Mouse (Mus musculus) WW6 (cell line): ENCODE data around the gene Stx1a.
"Not testable (repeated sequence)": the region's sequence is repeated elsewhere in the genome, so short reads cannot be mapped to it uniquely, and the experiment has no call there.

Source experiments
- DNase-seq: peaks from one replicate; pipeline ENCODE4 v3.0.0-alpha.2; 2013; ENCODE audit warnings: low read depth, low spot score

The Stx1a gene

DNA sequence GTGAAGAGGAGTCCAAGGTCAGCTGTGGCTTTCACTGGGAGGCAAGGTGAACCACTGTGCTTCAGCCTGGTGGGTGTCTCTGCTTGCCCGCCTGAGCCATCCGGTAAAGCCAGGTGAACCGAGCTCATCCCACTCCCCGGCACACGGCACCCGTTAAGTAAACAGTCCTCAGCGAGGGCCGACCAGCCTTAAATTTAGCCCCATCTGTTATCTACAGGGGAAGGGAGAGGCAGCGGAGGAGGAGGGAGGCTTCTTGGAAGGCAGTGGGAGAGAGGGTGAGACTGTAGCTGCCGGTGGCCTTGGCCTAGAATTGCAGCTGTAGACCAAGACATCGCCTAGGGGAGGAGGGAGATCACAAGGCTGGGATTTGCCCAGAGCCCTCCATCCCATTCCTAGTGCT, 17.5 kb downstream of the Stx1a start:
- no peak for DNase-seq

DNA sequence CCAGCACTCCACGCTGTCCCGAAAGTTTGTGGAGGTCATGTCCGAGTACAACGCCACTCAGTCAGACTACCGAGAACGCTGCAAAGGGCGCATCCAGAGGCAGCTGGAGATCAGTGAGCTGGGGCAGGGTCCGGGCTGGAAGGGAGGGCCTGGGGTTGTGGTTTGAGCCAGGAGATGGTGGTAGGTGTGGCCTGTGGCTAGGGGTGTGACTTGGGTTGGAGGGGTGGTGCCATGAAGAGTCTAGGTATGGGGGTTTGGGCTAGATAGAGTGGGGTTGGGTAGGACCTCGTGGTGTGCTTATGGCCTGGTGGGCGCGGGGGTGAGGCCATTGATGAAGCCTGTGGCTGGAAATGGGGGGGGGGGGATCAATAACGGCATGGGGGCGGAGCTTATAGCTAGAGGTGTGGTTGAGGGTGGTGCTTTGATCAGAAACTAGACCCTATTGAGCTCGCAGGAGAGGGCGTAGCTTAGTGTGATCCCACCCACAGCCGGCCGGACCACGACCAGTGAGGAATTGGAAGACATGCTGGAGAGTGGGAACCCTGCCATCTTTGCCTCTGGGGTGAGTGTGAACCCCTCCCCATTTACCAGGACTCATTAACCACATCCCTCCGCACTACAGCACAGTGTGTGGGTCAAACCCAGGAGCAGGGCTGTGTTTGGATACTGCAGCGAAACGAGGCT, 19.0 kb downstream of the Stx1a start:
- DNase-seq: peak; percentile 74

DNA sequence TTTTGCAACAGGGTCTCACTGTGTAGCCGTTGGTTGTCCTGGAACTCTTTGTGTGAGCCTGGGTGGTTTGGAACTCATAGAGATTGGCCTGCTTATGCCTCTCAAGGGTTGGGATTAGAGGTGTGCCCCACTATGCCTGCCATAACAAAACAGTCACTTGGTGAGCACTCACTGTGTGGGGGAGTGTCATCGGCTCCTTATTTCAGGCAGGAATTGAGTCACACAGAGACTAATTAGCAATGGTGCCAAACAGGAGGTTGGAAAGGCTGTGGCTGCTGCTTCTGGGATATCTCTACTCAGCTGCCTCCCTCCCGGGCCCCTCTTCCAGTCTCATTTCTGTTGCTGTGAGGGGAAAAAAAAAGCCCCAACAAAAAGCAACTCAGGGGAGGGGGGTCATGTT, 21.3 kb downstream of the Stx1a start:
- no peak for DNase-seq

DNA sequence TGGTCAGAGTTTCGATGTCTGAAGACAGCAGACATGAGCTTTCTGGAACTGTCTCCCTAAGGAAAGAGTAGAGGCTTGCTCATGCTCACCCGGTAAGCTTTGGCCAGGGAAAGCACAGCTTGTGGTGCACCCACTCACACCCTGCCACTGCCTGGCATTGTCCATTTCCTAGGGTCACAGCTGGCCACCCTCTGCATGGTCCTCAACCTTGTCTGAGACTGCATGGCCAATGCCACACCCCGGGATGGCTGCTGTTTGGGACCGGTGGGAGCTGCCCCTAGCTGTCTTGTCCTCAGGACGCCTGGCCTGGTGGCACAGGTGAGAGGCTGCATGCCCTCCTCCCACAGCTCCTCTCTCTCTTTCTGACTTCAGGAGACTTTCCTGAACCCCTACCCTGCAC, 25.3 kb downstream of the Stx1a start:
- no peak for DNase-seq

DNA sequence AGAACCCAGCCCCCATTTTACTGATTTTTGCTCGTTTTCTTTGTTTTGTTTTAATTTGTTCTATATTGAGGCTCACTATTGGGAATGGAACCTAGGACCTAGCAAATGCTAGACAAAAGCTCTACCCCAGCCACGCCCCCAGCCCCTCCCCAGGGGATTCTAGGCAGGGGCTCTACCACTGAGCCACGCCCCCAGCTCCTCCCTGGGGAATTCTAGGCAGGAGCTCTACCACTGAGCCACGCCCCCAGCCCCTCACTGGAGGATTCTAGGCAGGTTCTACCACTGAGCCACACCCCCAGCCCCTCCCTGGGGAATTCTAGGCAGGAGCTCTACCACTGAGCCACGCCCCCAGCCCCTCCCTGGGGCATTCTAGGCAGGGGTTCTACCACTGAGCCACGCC, 26.0 kb downstream of the Stx1a start:
- DNase-seq: not testable (repeated sequence)

DNA sequence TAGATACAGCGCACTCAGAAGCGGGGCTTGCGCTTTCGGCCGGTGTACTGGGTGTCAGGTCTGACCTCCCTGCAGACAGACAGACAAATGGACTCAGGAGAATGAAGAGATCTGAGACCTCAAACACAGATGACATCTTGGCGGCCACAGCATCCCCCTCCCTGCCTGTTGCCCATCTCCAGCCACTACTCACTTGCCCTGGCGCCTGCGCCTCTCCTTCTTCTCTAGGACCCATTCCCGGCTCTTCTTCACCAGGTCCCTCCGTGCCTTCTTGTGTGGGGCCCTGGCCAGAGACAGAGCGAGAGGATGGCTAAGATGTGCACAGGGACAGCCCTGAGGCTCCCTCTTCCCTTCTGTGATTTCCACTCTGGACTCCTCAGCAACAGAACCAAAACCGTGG, 30.1 kb downstream of the Stx1a start:
- no peak for DNase-seq

DNA sequence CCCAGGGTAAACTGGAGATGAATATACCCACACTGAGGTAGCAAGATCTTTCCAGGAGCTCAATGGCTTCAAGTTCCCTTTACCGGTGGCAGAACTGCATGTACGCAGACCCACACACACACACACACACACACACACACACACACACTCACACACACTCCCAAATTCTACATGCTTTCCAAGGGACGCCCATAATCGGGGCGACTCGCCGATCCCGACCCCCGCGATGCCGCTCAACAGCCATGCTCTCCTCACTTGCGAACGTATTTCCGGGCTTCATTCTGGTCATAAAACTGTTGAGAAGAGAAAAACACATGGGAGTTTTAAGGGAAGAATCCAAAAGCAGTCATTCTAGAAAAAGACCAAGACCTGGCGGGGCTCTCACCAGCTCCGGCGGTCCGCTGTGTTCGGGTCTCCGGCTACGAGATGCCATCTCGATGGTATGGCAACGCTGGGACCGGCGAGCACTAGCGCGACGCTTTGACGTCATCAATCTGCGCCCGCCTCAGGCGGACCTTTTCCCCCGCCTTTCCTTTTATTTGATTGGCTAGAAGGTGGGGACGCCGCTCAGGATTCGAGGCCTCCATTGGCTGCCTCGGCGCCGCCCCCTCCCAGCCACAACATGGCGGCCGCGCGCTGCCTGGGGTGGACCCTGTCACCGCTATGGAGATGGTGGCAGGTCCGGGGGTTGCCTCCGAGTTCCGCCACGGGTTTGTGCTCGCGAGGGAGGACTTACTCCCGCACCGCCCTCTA, 40.5 kb downstream of the Stx1a start, which contains the start of gene Dnajc30:
TSS of gene Dnajc30 (plus strand) at position 574 of the 753 bp plus-strand sequence.
- peak; percentile 86 for DNase-seq

DNA sequence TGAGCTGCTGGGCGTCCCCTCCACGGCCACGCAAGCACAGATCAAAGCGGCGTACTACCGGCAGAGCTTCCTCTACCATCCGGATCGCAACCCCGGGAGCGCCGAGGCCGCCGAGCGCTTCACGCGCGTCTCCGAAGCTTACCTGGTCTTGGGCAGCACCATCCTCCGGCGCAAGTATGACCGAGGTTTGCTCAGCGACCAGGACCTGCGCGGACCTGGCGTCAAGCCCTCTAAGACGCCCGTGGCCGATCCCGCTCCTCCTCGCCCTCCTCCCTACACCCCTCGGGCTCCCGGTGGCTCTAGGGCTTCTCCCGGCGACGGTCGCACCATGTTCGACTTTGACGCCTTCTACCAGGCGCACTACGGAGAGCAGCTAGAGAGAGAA, 41.1 kb downstream of the Stx1a start:
- DNase-seq: no peak

DNA sequence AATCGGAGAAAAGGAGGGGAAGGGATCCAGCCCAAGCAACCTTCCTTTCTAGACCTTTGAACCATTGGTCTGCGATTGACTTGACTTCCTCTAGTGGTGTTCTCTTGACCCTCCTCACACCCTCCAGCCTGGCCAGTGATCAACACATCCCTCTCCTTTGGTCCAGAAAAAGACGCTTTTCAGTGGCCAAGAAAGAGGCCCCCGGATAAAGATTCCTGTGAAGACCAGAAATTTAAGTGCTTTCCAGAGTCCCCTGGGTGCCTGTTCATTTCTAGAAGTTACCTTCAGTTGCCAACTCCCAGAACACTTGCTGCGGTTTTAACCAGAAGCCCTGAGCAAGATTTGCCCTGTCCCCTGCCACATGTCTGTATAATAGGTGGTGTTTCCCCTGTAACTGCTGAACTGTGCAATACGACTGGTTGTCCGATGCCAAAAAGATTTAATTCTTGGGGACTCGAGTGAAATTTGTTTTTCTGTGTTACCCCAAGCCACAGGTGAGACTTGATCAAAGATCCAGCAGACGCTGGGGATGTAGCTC, 41.7 kb downstream of the Stx1a start, which contains the start of gene Bud23:
TSS of gene Bud23 (minus strand) at position 51 of the 538 bp plus-strand sequence.
- not testable (repeated sequence) for DNase-seq

DNA sequence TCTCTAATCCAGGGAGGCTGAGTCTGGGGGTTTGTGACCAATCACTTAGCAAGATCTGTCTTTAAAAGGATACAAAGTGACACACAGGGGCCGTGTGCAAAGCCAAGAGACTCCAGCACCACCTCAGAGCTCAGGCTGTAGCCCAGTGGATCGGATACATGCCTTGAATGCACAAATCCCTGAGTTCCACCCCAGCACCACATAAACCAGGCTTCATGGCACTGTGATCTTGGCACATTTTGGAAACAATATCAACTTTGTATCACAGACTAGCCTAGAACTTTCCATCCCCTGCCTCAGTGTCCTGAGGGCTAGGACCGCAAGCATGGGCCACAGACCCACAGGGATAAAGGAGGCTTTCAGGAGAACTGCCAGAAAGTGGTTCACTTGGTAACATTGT, 42.7 kb downstream of the Stx1a start:
- no peak for DNase-seq

DNA sequence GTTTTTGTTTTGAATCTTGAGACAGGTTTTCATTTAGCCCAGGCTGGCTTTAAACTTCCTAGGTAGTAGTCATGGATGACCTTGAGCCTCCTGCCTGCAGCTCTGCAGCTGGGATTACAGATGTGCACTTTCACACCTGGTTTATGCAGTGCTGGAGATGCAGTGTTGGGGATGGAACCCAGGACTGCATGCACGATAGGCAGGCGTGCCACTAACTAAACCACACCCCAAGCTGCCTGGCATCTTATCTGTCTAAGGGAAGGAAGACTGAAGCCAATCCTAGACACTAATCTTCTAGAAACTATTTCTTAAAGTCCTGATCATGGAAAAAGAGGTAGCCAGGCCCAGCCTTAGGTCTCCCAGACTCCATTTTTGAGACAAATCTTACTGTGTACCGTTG, 47.2 kb downstream of the Stx1a start:
- DNase-seq: no peak

DNA sequence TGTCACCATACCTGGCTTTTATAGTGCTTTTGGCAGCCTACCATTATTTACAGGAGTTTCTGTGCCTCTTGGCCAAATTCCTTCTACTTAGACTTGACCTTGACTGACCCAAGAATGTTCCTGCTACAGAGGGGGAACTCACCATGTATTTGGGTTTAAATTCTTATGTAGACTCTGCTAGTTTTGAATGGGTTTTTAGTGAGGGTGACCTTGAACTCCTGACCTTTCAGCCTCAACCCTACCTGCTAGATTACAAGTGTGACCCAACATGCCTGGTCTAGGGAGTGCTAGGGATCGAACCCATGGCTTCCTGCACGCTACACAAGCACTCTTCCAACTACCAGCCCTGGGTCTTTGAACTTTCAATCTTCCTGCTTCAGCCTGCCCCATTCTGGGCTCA, 48.8 kb downstream of the Stx1a start:
- DNase-seq: no peak

DNA sequence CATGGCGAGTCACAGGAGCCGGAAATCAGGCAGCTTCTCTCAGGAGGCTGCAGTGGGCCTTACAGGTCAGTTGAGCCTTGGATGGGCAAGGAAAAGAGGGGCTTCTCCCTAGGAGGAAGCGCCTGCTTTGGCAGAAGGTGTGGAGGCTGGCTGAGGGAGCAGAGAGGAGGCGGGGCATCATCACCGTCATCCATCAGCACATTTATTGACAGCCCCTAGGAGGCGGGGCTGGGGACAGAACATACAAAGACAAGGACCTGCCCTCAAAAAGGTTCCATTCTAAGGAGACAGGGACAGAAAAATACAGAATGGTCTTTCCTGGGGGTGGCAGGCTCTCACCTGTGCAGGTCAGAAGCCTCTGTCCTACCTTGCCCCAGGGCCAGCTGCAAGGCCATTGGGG, 49.4 kb downstream of the Stx1a start:
- no peak for DNase-seq

DNA sequence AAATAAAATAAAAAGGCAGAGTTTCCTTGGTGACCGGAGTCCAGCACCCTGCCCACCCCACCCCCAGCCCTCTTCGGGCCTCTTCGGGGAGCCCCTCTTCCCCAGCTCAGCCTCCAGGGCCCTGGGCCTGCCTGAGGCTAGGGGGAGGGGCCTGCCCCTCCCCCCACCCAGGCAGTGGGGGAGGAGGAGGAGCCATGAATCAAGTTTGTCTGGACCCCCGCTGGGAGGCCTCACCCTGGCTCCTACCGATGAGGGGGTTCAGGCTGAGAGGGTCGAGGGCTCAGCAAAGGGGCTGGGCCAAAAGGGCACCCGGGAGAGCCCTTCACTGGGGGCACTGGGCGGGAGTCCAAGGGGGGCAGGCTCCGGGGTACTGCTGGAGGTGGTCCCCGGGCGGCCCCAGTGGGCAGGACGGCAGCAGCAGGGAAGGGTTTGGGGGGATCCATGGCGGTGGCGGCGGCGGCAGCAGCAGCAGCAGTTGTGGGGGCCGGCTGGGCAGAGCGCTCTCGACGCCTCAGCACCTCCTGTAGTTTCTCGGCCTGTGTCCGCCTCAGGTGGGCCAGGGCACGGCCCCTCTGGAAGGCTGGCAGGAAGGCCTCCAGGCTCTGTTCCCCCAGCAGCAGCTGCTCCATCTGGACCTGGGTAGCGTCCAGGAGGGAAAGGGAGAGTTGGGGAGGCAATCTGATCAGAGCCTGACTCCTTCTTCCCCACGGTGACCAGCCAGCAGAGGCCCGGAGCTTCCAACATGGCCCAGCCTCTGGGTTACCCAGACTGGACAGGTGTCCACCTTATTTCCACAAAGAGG, 50.3 kb downstream of the Stx1a start:
- DNase-seq: no peak

DNA sequence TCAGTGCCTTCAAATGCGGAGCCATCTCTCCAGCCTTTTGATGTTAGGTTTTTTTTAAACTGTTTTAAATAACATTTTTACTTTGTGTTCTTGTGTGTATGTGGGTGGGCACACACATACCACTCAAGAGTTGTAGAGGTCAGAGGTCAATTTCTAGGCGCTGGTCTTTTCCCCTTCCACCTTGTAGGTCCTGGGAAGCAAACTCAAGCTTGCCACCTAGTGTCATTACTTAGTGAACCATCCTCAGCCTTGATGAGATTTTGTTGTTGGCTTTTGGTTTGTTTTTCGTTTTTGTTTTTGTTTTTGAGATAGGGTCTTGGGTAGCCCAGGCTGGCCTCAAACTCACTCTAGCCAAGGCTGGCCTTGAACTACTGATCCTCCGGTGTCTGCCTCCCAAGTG, 52.4 kb downstream of the Stx1a start:
- DNase-seq: no peak

DNA sequence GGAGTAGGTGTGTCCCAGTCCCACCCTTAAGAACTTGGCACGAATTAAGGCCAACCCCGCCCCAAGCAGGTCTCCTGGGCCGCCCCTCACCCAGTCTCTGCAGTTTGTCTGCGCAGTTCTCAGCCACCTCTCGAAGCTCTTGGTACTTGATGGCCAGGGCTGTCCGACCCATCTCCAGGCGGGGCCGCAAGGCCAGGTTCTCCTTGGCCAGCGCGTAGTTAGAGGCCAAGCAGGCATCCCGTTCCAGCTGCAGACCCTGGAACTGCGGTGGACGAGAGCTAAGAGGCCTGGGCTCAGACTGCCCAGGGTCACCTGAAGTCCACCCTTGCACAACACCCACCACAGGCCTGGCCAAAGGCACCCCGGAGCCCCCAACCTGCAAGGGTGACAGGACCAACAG, 53.1 kb downstream of the Stx1a start:
- no peak for DNase-seq

DNA sequence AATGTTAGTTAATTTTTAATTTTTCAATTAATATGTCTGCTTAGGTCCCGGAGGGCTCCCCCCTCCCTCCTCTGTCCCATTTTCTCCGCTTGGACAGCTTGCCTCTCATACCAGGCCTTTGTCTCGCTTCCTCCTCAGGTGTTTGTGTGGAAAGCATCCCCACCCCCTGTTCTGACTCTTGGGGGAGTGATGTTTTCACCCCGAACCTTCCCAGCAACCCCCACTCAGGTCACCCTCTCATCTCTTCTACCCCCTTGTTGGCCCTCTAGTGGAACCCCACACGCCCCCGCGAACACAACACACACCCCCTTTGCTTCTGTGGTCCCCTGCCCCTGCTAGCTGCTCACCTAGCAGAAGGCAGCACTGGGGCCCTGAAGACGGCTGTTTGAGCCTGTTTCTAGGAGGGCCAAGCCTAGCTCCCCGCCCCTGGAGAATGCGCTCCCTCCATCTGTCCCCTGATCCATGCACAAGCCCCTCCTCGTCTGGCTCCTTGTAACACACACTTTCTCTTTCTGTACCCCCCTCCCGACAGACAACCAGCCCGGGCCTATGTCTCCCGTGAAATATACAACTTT, 53.7 kb downstream of the Stx1a start:
- DNase-seq: no peak

DNA sequence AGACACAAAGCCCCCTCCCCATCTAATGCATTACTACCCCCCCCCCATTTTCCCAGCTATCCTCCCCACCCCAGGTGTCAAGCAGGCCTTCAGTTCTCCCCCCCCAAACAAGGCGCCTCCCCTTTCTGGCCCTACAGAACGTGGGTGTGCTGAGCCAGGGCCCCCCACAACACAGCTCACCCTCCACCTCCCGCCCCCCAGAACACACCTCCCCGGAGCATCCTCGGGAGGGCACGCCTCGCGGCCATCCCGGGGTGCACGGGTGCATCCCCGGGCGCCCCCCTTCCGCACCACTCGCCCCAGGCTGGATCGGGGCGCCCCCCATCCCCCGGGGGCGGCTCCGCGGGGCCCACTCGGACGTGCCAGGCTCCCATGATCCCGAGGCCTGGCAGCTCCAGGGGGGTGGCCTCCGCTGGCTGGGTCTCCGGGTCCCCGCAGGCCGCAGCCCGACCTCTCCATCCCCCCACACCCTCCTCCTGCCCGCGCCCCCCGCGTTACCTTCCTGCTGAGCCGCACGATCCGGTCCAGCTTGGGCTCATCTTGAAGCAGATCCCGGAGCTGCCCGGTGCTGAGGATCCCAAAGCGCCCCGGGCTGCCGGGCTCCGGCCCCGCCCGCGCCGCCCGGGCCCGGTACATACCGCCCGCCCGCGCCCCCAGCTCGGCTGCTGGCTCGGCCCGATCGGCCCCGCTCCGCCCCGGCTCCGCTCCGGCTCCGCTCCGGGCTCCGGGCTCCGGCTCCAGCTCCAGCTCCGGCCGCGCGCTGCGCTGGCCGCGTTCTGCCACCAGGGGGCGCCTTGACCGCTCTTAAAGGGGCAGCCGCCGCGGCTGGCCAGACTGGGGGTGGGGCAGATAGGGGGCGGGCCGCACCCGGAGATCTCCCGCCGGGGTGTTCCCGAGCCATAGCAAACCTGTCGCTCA, 54.5 kb downstream of the Stx1a start, which contains the start of gene Vps37d:
TSS of gene Vps37d (minus strand) at position 703 of the 918 bp plus-strand sequence.
- peak; percentile 76 for DNase-seq

DNA sequence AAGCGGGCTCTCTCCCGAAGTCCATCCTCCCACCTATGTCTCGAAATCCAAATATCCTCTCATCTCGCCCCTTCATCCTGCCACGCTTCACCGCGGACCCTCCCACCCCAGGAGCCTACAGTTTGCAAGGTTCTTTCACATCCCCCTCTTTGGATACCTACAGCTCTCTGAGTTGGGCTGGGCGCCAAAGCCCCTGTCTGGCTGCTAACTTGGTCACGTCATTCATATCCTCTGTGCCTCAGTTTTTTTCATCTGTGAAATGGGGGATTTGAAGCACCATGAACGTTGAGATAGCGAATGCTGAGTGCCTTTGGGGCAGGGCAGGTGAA, 55.2 kb downstream of the Stx1a start:
- no peak for DNase-seq

DNA sequence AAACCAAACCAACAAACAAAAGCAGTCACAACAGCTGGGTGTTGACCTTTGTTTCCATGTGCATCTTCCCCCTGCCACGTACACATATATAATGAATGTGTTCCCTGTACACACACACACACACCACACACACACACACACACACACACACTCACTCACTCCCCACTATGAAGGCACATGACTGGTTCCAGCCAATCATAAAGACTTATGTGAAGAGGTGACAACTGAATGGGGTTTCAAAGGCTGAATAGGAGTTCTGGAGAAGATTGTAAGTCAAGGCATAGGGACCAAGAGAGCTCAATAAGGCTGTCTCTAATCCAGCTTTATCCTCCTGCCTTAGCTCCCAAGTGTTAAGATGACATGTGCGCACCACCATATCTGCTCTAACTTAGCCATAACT, 56.3 kb downstream of the Stx1a start:
- DNase-seq: no peak

DNA sequence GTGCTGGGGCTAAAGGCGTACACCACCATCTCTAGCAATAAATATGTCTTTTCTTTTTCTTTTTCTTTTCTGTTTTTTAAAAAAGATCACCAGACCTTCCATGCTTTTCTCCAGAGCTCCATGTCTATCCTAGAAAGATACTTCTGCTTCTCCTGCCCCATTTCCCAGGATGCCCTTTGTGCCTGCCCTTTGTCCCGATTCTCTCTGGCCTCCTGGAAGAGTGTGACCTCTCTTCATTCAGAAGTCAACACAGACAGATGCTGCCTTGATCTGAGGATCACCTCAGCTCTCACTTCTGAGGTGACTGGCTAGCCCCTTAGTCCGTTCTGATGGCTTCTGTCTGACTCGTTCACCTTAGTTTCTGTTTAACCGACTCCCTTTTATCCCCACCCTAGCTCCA, 57.3 kb downstream of the Stx1a start:
- no peak for DNase-seq
